Mouse (Mus musculus) cerebellum, postnatal 14 days (tissue): ENCODE measurements around the gene Rplp0.

ENCODE experiments used
- DNase-seq, 2 experiments: peaks; one replicate each; pipeline ENCODE4 v3.0.0; 2021; ENCODE audit warnings: mixed read lengths in 2 of 2

Rplp0 gene

GRCm38 (mm10) chr5:115528128-115528527, 31.1 kb upstream of the Rplp0 start:
- no peak for DNase-seq

GRCm38 (mm10) chr5:115529364-115529741, 29.9 kb upstream of the Rplp0 start:
- peak in 1 of 2 experiments; percentile 72 for DNase-seq

- peak in 1 of 2 experiments; percentile 66 for DNase-seq
Measured at GRCm38 (mm10) chr5:115529742-115530446, 29.4 kb upstream of the Rplp0 start.

GRCm38 (mm10) chr5:115530447-115530809, 28.8 kb upstream of the Rplp0 start:
- peak; percentile 92 to 94 for DNase-seq

GRCm38 (mm10) chr5:115531671-115532270, 27.5 kb upstream of the Rplp0 start:
- peak; percentile 86 to 90 for DNase-seq

GRCm38 (mm10) chr5:115534290-115534731, 25.0 kb upstream of the Rplp0 start:
- DNase-seq: no peak

GRCm38 (mm10) chr5:115534856-115535255, 24.4 kb upstream of the Rplp0 start:
- DNase-seq: no peak

- DNase-seq: no peak
Measured at GRCm38 (mm10) chr5:115535635-115536034, 23.6 kb upstream of the Rplp0 start.

- peak; percentile 63 to 71 for DNase-seq
Measured at GRCm38 (mm10) chr5:115538017-115538692, 21.1 kb upstream of the Rplp0 start.

GRCm38 (mm10) chr5:115538693-115539043, 20.6 kb upstream of the Rplp0 start:
- DNase-seq: peak; percentile 98

GRCm38 (mm10) chr5:115542635-115543384, 16.5 kb upstream of the Rplp0 start:
- DNase-seq: no peak

GRCm38 (mm10) chr5:115543509-115544253, 15.6 kb upstream of the Rplp0 start:
- peak; percentile 84 to 89 for DNase-seq

- no peak for DNase-seq
Measured at GRCm38 (mm10) chr5:115544655-115545185, 14.5 kb upstream of the Rplp0 start.

GRCm38 (mm10) chr5:115545636-115546035, 13.6 kb upstream of the Rplp0 start:
- DNase-seq: no peak

- peak in 1 of 2 experiments; percentile 52 for DNase-seq
Measured at GRCm38 (mm10) chr5:115546536-115546935, 12.7 kb upstream of the Rplp0 start.

- DNase-seq: no peak
Measured at GRCm38 (mm10) chr5:115547014-115547413, 12.3 kb upstream of the Rplp0 start.

- DNase-seq: peak in 1 of 2 experiments; percentile 40
Measured at GRCm38 (mm10) chr5:115547421-115547820, 11.8 kb upstream of the Rplp0 start.

GRCm38 (mm10) chr5:115548501-115549285, 10.6 kb upstream of the Rplp0 start:
- peak in 1 of 2 experiments; percentile 24 for DNase-seq

GRCm38 (mm10) chr5:115550482-115551005, 8.7 kb upstream of the Rplp0 start:
- DNase-seq: no peak

GRCm38 (mm10) chr5:115551386-115551785, 7.9 kb upstream of the Rplp0 start:
- DNase-seq: no peak

GRCm38 (mm10) chr5:115551799-115552198, 7.5 kb upstream of the Rplp0 start:
- no peak for DNase-seq
